Mouse (Mus musculus): ENCODE data around the gene Scrn3. TPM values are rescaled to one million over a fixed set of nuclear protein-coding genes. Genes with fewer than 3 reads are reported as not detected.

Gene Scrn3
- polyA plus RNA-seq, 1 experiment from 2014 or later, result 17.0 TPM

Other genes with a start within 250 kb of the Scrn3 start
- 117 and 119 TPM in 2 replicates for gene Ola1, start 93.7 kb upstream of the Scrn3 start, polyA plus RNA-seq (2014; fragmentation: Nextera tagmentation; extraction: Ambion mirVana)
- 0.87 and 0.92 TPM in 2 replicates for gene Sp9, start 40.7 kb upstream of the Scrn3 start, polyA plus RNA-seq (2014; fragmentation: Nextera tagmentation; extraction: Ambion mirVana)
- gene Cir1, start 100 bp downstream of the Scrn3 start, polyA plus RNA-seq (2014; fragmentation: Nextera tagmentation; extraction: Ambion mirVana), result 23.9 and 25.7 TPM in 2 replicates
- gene Gpr155, start 74.0 kb downstream of the Scrn3 start, polyA plus RNA-seq (2014; fragmentation: Nextera tagmentation; extraction: Ambion mirVana), result 2.9 and 3.7 TPM in 2 replicates
- gene Wipf1, start 217.1 kb downstream of the Scrn3 start, polyA plus RNA-seq (2014; fragmentation: Nextera tagmentation; extraction: Ambion mirVana), result 21.8 and 24.1 TPM in 2 replicates